Mouse (Mus musculus) common myeloid progenitor, adult 5-6 weeks (primary cell): ENCODE measurements around the gene Tert. TPM values are rescaled to one million over a fixed set of nuclear protein-coding genes. Genes with fewer than 3 reads are reported as not detected.

Experiments
- ATAC-seq: replicated peaks from 2 replicates; pipeline ENCODE4 v1.8.0; 2016; ENCODE audit warnings: low read depth, mild to moderate bottlenecking, moderate TSS enrichment, inconsistent platforms; ENCODE audit not compliant: poor library complexity, severe bottlenecking
- total RNA-seq: library from RNA; stranded (forward); fragments of 200-1000, 187-1606 nt; gene quantifications from 2 replicates; pipeline ENCODE4 v1.2.3, GENCODE M21; 2017

The Tert gene
- total RNA-seq, 1 experiment from 2014 or later = 1.4 TPM

DNA sequence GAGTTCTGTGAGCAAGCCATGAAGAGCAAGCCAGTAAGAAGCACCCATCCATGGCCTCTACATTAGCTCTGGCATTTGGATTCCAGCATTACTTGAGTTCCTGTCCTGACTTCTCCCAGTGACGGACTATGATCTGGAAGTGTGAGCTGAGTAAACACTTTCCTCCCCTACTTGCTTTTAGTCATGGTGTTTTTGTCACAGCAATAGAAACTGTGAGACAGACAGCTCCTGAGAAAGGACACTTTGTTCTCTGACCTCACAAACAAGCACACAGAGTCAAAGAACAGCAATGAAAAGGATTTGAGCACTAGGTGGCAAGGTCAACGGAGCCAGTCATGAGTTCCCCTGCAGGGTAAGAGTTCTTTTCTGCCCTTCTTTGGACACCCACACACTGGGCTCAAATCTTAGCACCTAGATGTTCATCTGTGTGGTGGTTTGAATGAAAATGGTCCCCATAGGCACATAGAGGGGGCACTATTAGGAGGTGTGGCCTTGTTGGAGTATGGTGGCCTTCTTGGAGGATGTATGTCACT lies 33.5 kb downstream of the Tert start:
- no peak for ATAC-seq

GRCm38 (mm10) chr13:73675161-73675560 lies 48.5 kb downstream of the Tert start:
- no peak for ATAC-seq

DNA sequence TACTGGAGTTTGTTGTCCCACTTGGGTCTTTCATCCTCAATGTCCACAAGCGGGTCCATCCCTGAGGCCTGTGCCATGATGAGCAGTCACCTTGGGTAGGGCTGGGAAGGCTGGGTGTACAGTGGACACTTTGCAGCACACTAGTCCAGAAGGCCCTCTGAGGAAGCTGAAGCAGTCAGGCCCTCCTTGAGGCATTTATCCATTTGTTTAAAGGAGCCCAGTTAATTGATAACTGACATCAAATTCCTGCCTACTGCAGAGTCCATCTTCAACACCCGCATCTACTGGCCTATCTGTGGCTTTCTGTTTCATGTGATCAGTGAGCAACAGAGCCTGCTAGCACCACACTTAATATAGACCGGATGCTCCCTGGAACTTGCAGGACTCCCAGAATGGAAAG lies 51.1 kb downstream of the Tert start, which contains the start of gene Slc6a18:
Gene Slc6a18, minus strand, starts transcription at position 171 of the 400 bp plus-strand sequence.
- no peak for ATAC-seq

DNA sequence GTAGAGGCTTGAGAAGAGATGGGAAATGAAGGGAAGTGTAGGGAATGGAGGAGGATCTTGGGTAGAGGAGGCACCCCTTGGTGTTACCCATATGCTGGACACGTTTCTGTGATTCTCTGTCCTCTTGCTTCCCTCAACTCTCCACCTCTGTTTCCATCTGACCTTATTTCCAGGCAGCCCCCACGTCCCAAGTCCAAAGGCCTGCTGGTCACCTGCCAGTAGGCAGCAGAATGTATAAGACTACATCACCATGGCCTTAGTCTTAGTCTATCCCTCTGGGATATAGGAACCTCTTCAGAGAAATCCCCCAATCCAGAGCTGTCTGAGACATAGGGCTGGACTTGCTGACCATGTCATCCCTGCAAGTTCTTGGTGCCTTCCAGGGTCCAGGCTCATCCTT lies 52.6 kb downstream of the Tert start:
- ATAC-seq = no peak

GRCm38 (mm10) chr13:73680394-73680793 lies 53.7 kb downstream of the Tert start:
- peak; percentile 13; the same call in 1 of the 2 replicates for ATAC-seq

DNA sequence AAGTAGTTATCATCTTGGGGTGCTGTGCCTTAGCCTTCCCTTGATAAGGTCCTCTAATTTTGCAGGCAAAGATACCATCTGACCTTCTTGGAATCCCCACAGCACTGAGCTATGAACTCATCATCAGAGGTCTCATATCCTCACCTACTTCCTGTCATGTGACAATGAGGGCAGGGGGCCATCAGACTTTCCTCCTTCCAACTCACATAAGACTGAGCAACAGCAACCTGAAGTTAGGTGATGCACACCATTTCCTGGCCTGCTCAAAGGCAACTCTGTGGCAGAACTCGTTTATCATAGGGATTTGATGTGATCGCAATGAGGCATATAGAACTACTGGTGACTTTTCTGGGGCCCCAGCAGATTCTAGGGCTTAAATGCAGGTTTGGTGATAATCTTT lies 55.5 kb downstream of the Tert start:
- no peak for ATAC-seq

DNA sequence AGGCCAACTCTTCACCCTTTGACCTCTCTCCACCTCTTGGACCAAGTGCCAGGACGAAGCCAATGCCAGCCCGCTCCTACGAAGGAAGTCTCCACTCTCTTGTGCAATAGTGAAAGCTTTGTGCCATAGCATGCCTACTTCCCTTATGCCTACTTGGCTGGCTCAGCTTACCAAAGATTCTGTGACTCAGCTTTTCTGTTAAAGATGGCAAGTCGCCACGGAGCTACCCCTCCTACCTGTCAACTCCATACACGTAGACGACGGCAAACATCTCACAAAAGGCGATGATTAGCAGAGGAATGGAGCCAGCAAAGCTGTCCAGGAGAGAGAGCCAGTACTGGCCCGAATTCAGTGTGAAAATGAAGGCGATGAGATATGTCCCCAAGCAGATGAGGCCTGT lies 57.0 kb downstream of the Tert start:
- ATAC-seq = peak; percentile 84

GRCm38 (mm10) chr13:73684412-73684811 lies 57.7 kb downstream of the Tert start:
- ATAC-seq = no peak

DNA sequence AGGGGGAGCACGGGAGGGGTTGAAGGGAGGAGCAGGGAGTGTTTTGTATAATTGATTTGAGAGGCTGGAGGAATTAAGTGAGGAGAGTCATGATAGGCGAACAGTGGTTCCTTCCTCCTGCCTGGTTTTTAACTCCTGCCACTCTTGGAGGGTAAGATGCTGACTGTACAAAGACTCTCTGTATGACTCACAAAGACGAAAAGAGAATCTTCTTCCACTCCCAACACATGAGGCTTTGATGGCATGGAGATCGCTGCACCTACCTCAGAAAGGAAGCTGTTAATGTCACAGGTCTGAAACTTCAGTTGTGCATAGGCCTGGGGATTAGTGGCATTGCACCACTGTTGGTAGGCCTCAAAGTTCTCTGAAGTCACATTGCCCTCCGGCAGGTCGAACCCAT lies 58.8 kb downstream of the Tert start:
- ATAC-seq = no peak

GRCm38 (mm10) chr13:73687601-73688000 lies 60.9 kb downstream of the Tert start:
- no peak for ATAC-seq

GRCm38 (mm10) chr13:73688934-73689333 lies 62.2 kb downstream of the Tert start:
- no peak for ATAC-seq

DNA sequence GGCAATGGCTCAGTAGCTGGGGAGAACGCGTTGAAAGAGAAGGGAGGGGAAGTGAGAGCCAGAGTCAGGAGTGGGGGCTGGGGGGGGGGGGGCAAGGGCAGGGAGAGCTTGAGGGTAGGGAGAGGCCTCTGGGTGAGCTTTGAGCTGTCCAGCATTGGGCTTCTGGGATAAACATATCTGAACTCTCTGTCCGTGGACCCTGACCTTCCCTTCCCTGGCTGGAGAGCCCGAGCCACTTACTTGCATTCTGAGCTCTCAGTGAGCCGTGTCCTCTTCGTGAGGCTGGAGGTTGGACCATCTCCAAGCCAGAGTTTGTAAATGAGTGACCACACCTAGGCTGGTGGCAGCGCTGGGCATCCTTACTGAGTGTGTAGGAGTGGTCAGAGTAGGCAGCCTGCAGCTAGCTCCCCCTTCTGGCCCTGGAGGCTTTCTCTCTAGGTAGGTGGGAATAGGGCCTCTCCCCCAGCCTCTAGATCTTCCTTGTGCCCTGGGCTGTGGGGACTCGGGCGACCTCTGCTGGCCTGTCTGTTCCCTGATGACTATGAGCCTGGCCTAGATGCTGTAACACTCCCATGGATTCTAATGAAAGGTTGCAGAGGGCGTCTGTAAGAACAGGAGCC lies 65.6 kb downstream of the Tert start:
- peak; percentile 97 for ATAC-seq

DNA sequence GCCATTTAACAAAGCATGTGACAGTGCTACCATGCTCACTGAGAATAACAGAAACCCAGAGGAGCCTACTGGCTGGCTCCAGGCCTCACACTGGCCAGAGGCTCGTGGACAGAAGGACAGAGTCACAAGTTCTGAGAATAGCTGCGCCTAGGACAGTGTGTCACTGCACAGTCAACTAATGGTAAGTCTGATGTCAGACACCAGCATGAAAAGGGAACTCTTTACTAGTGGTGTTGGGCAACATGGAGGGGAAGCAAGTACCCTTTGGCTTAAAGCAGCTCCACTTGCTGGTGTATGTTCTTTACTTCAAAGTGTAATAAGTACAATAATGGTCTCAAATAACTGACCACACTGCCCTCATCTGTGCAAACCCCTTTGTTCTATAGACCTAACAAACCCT lies 66.6 kb downstream of the Tert start:
- no peak for ATAC-seq

GRCm38 (mm10) chr13:73694972-73695371 lies 68.3 kb downstream of the Tert start:
- no peak; the same call in 1 of the 2 replicates for ATAC-seq

DNA sequence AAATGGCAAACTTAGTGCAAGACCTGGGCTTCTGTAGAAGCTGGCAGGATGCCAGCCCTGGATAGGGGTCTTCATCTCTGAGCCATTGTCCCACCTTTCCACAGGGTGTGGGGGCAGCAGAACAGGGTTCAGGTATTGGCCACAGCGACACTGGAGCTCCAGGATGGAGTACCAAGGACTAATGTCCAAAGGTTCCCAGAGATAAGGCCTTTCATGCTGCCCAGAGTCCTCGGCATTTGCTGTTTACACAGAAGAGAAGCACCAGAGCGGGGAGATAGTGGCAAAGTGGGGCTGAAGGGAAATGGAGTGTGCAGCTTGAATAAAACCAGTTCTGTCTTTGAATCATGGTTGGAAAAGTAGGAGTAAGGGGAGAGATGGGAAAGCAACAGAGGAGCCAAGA lies 69.8 kb downstream of the Tert start:
- no peak for ATAC-seq

Other genes starting within 250 kb of the Tert start
- 14.2 and 18.7 TPM in 2 replicates for gene Lpcat1, start 159.7 kb upstream of the Tert start, total RNA-seq
- gene Slc6a3, start 90.2 kb upstream of the Tert start, total RNA-seq = not detected in 2 replicates
- gene Clptm1l, start 22.9 kb upstream of the Tert start, total RNA-seq = 65.2 and 80.3 TPM in 2 replicates
- gene Slc6a18, start 51.1 kb downstream of the Tert start, total RNA-seq = not detected in 2 replicates
- 0.09 and 0.19 TPM in 2 replicates for gene Slc6a19, start 78.0 kb downstream of the Tert start, total RNA-seq
- 4.4 and 17.2 TPM in 2 replicates for gene Slc12a7, start 106.2 kb downstream of the Tert start, total RNA-seq
- gene Nkd2, start 220.7 kb downstream of the Tert start, total RNA-seq = not detected in 2 replicates